18 mouse cellular contexts compared by ENCODE assay signal in the genomic region with DNA sequence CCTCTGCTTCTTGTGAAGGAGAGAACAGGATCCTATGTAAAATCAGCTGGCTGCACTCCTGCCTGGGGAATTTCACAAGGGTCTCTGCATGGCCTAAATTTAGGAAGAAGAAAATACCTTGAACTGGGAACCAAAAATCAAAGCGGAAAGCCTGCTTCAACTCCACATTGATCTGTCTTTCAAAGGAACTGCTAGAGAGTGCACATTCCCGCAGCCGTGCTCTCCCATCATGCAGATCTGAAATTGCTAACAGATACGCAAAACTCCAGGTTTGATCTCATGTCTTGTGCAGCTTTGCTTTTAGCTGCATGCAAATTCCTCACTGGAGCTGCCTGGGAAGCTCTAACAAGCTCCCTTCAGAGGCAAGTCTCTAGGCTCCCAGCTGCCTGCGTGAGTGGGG.
A peak's percentile ranks its signal among the peaks of the same experiment; 100 is the strongest.
DNase-seq lines count a peak whose midpoint lies in the region; ATAC-seq and TF ChIP-seq lines count a peak whose summit lies in the region.
"Had no signal": no experiment of that assay in that cellular context is flagged by ENCODE, and none has a peak within 500 bp of the region (broad histone marks: within the 10 kb centered on the region; RNA-seq: fewer than 3 reads in every experiment).

No protein-coding gene starts in this region.

- no peak for TF ChIP-seq CTCF in forebrain, postnatal 0 days (IDR thresholded peaks at IDR 0.05; ENCODE audit: low read depth)

- H3K9ac ChIP-seq in forebrain, embryonic 14.5 days (ENCODE audit: low read length): no peak overlapping the region
- H3K9ac ChIP-seq in forebrain, postnatal 0 days: no peak overlapping the region
- no peak overlapping the region for H3K9ac ChIP-seq in midbrain, embryonic 14.5 days (replicated peaks; ENCODE audit: low read length)
- H3K9ac ChIP-seq in midbrain, embryonic 13.5 days (replicated peaks): no peak overlapping the region
- H3K9ac ChIP-seq in embryonic facial prominence, embryonic 11.5 days (replicated peaks; ENCODE audit: low read length): no peak overlapping the region
- H3K9ac ChIP-seq in limb, embryonic 14.5 days (ENCODE audit: low read depth, low read length, severe bottlenecking): no peak overlapping the region
- H3K9ac ChIP-seq: kidney, embryonic 15.5 days; stomach, embryonic 15.5 days had no signal

- no peaks in the 10 kb centered on the region for H3K4me1 ChIP-seq in forebrain, embryonic 14.5 days (ENCODE audit: control insufficient read depth, insufficient read depth, low read length)
- H3K4me1 ChIP-seq in forebrain, postnatal 0 days (ENCODE audit: insufficient read depth): no peaks in the 10 kb centered on the region
- H3K4me1 ChIP-seq in midbrain, embryonic 14.5 days (ENCODE audit: control insufficient read depth, insufficient read depth, low read length): no peaks in the 10 kb centered on the region
- H3K4me1 ChIP-seq in midbrain, embryonic 13.5 days (replicated peaks): no peaks in the 10 kb centered on the region
- no peaks in the 10 kb centered on the region for H3K4me1 ChIP-seq in embryonic facial prominence, embryonic 11.5 days (ENCODE audit: control insufficient read depth, insufficient read depth, low read length)
- H3K4me1 ChIP-seq in limb, embryonic 14.5 days (ENCODE audit: control insufficient read depth, insufficient read depth, low read length): peaks cover 15% of the 10 kb centered on the region
- H3K4me1 ChIP-seq: kidney, embryonic 15.5 days; stomach, embryonic 15.5 days had no signal

- H3K36me3 ChIP-seq in forebrain, embryonic 14.5 days (ENCODE audit: control insufficient read depth, insufficient read depth, low read length): no peaks in the 10 kb centered on the region
- H3K36me3 ChIP-seq in forebrain, postnatal 0 days (ENCODE audit: insufficient read depth): no peaks in the 10 kb centered on the region
- H3K36me3 ChIP-seq in midbrain, embryonic 14.5 days (ENCODE audit: control insufficient read depth, insufficient read depth, low read length): no peaks in the 10 kb centered on the region
- H3K36me3 ChIP-seq in midbrain, embryonic 13.5 days: no peaks in the 10 kb centered on the region
- no peaks in the 10 kb centered on the region for H3K36me3 ChIP-seq in embryonic facial prominence, embryonic 11.5 days (replicated peaks; ENCODE audit: control insufficient read depth, insufficient read depth, low read depth, low read length)
- no peaks in the 10 kb centered on the region for H3K36me3 ChIP-seq in limb, embryonic 14.5 days (ENCODE audit: control insufficient read depth, insufficient read depth, low read length)
- H3K36me3 ChIP-seq: kidney, embryonic 15.5 days; stomach, embryonic 15.5 days had no signal

- no peak overlapping the region for H3K4me3 ChIP-seq in forebrain, embryonic 14.5 days (ENCODE audit: low read depth, low read length)
- no peak overlapping the region for H3K4me3 ChIP-seq in forebrain, postnatal 0 days (ENCODE audit: low read depth, low read length)
- H3K4me3 ChIP-seq in midbrain, embryonic 14.5 days (replicated peaks; ENCODE audit: low read depth, low read length): no peak overlapping the region
- H3K4me3 ChIP-seq in midbrain, embryonic 13.5 days (replicated peaks): no peak overlapping the region
- no peak overlapping the region for H3K4me3 ChIP-seq in embryonic facial prominence, embryonic 11.5 days (ENCODE audit: low read depth, low read length)
- H3K4me3 ChIP-seq in limb, embryonic 14.5 days (replicated peaks; ENCODE audit: low read length): no peak overlapping the region
- H3K4me3 ChIP-seq: kidney, embryonic 15.5 days; stomach, embryonic 15.5 days had no signal

- ATAC-seq in forebrain, embryonic 14.5 days: no peak
- no peak for ATAC-seq in forebrain, postnatal 0 days
- ATAC-seq in midbrain, embryonic 14.5 days (ENCODE audit: low FRiP score, low TSS enrichment): no peak
- ATAC-seq in midbrain, embryonic 13.5 days: no peak
- no peak for ATAC-seq in embryonic facial prominence, embryonic 11.5 days (replicated peaks; ENCODE audit: insufficient number of reproducible peaks, low FRiP score, low TSS enrichment, low read depth)
- ATAC-seq in limb, embryonic 14.5 days (ENCODE audit: low FRiP score, low read depth): no peak

- no peaks in the 10 kb centered on the region for H3K9me3 ChIP-seq in forebrain, embryonic 14.5 days (replicated peaks; ENCODE audit: control insufficient read depth, low read length)
- no peaks in the 10 kb centered on the region for H3K9me3 ChIP-seq in forebrain, postnatal 0 days (ENCODE audit: low read length)
- H3K9me3 ChIP-seq in midbrain, embryonic 14.5 days (ENCODE audit: control insufficient read depth, low read length): no peaks in the 10 kb centered on the region
- no peaks in the 10 kb centered on the region for H3K9me3 ChIP-seq in midbrain, embryonic 13.5 days
- no peaks in the 10 kb centered on the region for H3K9me3 ChIP-seq in embryonic facial prominence, embryonic 11.5 days (replicated peaks; ENCODE audit: control insufficient read depth, low read length)
- no peaks in the 10 kb centered on the region for H3K9me3 ChIP-seq in limb, embryonic 14.5 days (ENCODE audit: control insufficient read depth, low read length)
- H3K9me3 ChIP-seq: kidney, embryonic 15.5 days; stomach, embryonic 15.5 days had no signal

- 69% methylated on average over 5 of the region's 5 CpGs for WGBS in forebrain, embryonic 14.5 days
- WGBS in forebrain, postnatal 0 days: 70% methylated on average over 5 of the region's 5 CpGs
- WGBS in midbrain, embryonic 14.5 days: 70% methylated on average over 5 of the region's 5 CpGs
- 61% methylated on average over 5 of the region's 5 CpGs for WGBS in midbrain, embryonic 13.5 days
- WGBS in embryonic facial prominence, embryonic 11.5 days: 34% methylated on average over 5 of the region's 5 CpGs
- WGBS in limb, embryonic 14.5 days: 38% methylated on average over 5 of the region's 5 CpGs

- no peak for TF ChIP-seq POLR2A in limb, embryonic 14.5 days (IDR thresholded peaks at IDR 0.05; ENCODE audit: borderline replicate concordance, extremely low read depth, insufficient read depth, insufficient read length)

- DNase-seq in forebrain, embryonic 14.5 days (ENCODE audit: low spot score): peak; percentile 4
- no peak for DNase-seq in forebrain, postnatal 0 days
- DNase-seq in midbrain, embryonic 14.5 days: peak; percentile 41
- DNase-seq in embryonic facial prominence, embryonic 11.5 days (ENCODE audit: low spot score): peak; percentile 67
- peak; percentile 25 for DNase-seq in limb, embryonic 14.5 days (ENCODE audit: low spot score)
- no peak for DNase-seq in layer of hippocampus, adult 11-12 months (ENCODE audit: low spot score)
- DNase-seq in right cerebral cortex, postnatal 4 days: no peak
- DNase-seq: adrenal gland, postnatal 25 days; cerebellum, adult 11 months; cerebellum, postnatal 14 days; kidney, adult 11 months; kidney, postnatal 36 days; right cerebral cortex, adult 18-20 months; thymus, postnatal 25 days had no signal

- H3K27ac ChIP-seq in forebrain, embryonic 14.5 days (ENCODE audit: low read depth, low read length): no peak overlapping the region
- no peak overlapping the region for H3K27ac ChIP-seq in forebrain, postnatal 0 days (ENCODE audit: low read depth, low read length)
- no peak overlapping the region for H3K27ac ChIP-seq in midbrain, embryonic 14.5 days (replicated peaks; ENCODE audit: low read depth, low read length)
- no peak overlapping the region for H3K27ac ChIP-seq in midbrain, embryonic 13.5 days
- H3K27ac ChIP-seq in embryonic facial prominence, embryonic 11.5 days (replicated peaks; ENCODE audit: low read depth, low read length): peak overlapping the region; percentile 66
- H3K27ac ChIP-seq in limb, embryonic 14.5 days (replicated peaks; ENCODE audit: low read depth, low read length): peak overlapping the region; percentile 10; the same call in 1 of the 2 replicates
- H3K27ac ChIP-seq: kidney, embryonic 15.5 days; stomach, embryonic 15.5 days had no signal

- H3K27me3 ChIP-seq in forebrain, embryonic 14.5 days (replicated peaks; ENCODE audit: control insufficient read depth, insufficient read depth, low read length): no peaks in the 10 kb centered on the region
- no peaks in the 10 kb centered on the region for H3K27me3 ChIP-seq in forebrain, postnatal 0 days (ENCODE audit: insufficient read depth, low read length)
- H3K27me3 ChIP-seq in midbrain, embryonic 14.5 days (ENCODE audit: control insufficient read depth, insufficient read depth, low read length): no peaks in the 10 kb centered on the region
- H3K27me3 ChIP-seq in midbrain, embryonic 13.5 days: no peaks in the 10 kb centered on the region
- H3K27me3 ChIP-seq in embryonic facial prominence, embryonic 11.5 days (ENCODE audit: control insufficient read depth, insufficient read depth, low read length): no peaks in the 10 kb centered on the region
- no peaks in the 10 kb centered on the region for H3K27me3 ChIP-seq in limb, embryonic 14.5 days (ENCODE audit: control insufficient read depth, insufficient read depth, low read length)
- H3K27me3 ChIP-seq: kidney, embryonic 15.5 days; stomach, embryonic 15.5 days had no signal

- no peak overlapping the region for H3K4me2 ChIP-seq in forebrain, embryonic 14.5 days (ENCODE audit: low read length)
- no peak overlapping the region for H3K4me2 ChIP-seq in forebrain, postnatal 0 days (ENCODE audit: low read depth)
- H3K4me2 ChIP-seq in midbrain, embryonic 14.5 days (ENCODE audit: low read length): no peak overlapping the region
- H3K4me2 ChIP-seq in midbrain, embryonic 13.5 days (replicated peaks): no peak overlapping the region
- no peak overlapping the region for H3K4me2 ChIP-seq in embryonic facial prominence, embryonic 11.5 days (ENCODE audit: low read depth, low read length)
- H3K4me2 ChIP-seq in limb, embryonic 14.5 days (replicated peaks; ENCODE audit: low read depth, low read length, severe bottlenecking): no peak overlapping the region
- H3K4me2 ChIP-seq: heart, embryonic 11.5 days; kidney, embryonic 15.5 days; stomach, embryonic 15.5 days had no signal

Comparison
In these comparisons a context has a peak if more than half of its experiments do, and no peak if none do; other contexts are left out.
1. DNase-seq: peak in forebrain, embryonic 14.5 days (single experiment), midbrain, embryonic 14.5 days (single experiment), embryonic facial prominence, embryonic 11.5 days (single experiment) and limb, embryonic 14.5 days (single experiment); none in forebrain, postnatal 0 days (single experiment), layer of hippocampus, adult 11-12 months (single experiment) and right cerebral cortex, postnatal 4 days (single experiment).
2. H3K27ac ChIP-seq: peak in embryonic facial prominence, embryonic 11.5 days (single experiment) and limb, embryonic 14.5 days (single experiment); none in forebrain, embryonic 14.5 days (single experiment), forebrain, postnatal 0 days (single experiment), midbrain, embryonic 14.5 days (single experiment) and midbrain, embryonic 13.5 days (single experiment).